Mouse (Mus musculus) gastrocnemius, adult 8-10 months (tissue): Measurements from ENCODE around the gene 3110040N11Rik. TPM values are rescaled to one million over a fixed set of nuclear protein-coding genes. Genes with fewer than 3 reads are reported as not detected.
"Not testable (repeated sequence)": the region's sequence is repeated elsewhere in the genome, so short reads cannot be mapped to it uniquely, and the experiment has no call there.

Experiments used
- DNase-seq, 2 experiments: peaks; one replicate each; pipeline ENCODE4 v3.0.0; 2022; ENCODE audit warnings: low spot score in 2 of 2
- total RNA-seq, 4 experiments: library from RNA; stranded (reverse); gene quantifications; 2 replicates each; pipeline ENCODE4 v1.2.4; 2022

Gene 3110040N11Rik
- 10 to 100 TPM; 20.4 to 26.0 (median 23.4) TPM for total RNA-seq

DNA sequence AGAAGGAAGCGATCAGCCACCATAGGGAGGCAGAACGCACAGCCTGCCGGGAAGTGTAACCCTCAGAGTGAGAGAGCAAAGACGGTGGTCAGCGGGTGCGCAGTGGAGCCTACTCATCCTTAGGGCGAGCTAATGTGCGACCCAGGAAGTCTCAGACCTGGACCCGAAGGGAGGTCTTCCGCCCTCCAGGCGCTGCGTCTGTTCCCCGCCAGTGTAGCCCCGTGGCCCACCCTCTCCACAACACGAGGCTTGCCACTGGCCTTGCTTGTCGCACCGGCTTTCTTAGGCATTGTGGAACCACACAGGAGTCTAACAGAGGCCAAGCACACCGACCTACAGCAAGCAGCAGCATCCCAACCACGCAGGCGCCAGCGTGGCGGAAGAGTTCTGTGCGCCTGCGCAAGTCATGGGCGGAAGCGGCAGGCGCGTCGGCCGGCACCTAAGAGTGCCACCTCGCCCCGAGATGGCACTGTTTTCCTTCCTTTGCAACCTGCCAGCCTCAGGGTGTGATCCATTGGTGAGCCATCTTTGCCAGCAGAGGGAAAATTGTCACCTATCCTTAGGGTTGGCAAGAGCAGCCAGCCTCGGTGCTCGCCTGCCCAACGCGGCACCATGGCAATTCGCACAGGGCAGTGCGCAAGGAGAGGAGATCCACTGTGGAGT is at the start of gene 3110040N11Rik:
Gene 3110040N11Rik, minus strand, starts transcription at position 384 of the 663 bp plus-strand sequence.
- DNase-seq = peak; percentile 49 to 74

DNA sequence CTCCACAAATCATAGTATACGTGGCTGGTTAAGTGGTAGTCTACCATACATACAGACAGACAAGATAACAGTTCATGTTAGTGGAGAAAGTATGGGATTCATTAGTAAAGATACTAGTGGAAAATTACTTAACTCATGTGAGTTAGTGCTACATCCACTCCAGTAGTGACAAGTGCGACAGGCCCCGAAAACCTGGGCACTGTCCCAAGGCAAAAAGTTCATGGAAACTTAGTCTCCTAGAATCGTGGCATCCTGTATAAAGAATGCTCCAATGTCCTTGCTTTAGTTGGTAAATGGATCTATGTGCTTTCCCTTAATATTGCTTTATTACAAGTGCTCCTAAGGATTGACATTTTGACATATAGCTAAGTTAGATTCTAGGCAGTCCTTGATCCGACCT is 48.5 kb upstream of the 3110040N11Rik start:
- DNase-seq = not testable (repeated sequence)

DNA sequence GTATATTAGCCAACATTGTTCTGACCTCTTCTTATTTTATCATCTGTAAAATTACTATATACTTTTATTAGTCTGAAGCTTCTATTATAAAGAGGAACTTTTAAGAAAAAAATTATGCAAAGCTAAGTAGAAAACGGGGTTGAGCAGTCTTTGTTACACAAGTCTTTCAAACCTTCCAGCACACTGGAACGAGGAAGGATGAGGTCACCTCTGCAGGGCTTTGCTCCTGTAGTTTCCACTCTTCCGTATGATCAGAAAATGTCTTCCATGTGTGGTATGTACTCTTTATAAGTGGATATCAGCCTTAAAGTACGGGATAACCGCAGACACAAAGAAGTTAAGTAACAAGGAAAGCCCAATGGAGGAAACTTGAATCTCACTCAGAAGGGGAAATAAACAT is 46.2 kb upstream of the 3110040N11Rik start:
- DNase-seq = no peak

DNA sequence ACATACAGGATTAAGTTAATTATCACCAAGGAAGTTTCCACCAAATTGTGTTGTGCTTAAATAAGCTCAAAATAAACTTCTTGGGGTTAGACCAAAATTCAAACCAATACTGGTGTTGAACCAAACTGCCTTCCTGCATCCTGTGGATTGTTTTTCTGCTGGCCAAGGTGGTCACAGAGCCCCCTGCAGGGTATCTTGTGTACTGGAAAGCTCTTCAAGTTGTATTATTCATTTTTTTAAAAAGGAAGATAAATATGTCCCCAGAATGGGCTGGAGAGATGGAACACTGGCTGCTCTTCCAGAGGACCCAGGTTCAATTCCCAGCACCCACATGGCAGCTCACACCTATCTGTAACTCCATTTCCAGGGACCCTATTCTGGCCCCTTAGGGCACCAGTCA is 45.6 kb upstream of the 3110040N11Rik start:
- no peak for DNase-seq

DNA sequence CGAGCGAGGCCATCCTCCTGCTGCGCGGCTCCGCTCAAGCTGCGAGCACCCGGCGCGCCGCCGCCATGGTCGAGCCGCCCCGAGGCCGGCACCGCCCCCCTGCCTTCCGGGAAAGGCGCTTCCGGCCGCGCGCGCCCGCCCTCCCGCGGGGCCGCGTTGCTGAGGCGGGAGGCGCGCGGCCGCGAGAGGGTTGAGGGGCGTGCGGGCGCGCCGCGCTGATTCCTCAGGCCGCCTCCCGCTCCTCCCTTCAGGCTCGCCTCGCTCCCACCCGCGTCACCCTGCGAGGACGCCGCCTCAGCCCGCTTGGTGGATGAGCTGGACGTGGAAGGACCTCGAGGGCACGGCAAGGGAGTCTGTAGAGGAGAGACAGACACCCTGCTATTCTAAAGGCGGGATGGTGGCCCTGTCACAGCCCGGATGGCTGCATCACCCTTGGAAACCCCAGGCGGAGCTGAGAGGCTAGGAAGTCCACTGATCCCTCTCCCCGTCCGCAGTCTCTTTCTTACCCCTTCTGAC is 40.2 kb upstream of the 3110040N11Rik start, which contains the start of gene Btbd1:
Gene Btbd1, minus strand, starts transcription at position 53 of the 516 bp plus-strand sequence.
- DNase-seq = peak; percentile 65 to 77

DNA sequence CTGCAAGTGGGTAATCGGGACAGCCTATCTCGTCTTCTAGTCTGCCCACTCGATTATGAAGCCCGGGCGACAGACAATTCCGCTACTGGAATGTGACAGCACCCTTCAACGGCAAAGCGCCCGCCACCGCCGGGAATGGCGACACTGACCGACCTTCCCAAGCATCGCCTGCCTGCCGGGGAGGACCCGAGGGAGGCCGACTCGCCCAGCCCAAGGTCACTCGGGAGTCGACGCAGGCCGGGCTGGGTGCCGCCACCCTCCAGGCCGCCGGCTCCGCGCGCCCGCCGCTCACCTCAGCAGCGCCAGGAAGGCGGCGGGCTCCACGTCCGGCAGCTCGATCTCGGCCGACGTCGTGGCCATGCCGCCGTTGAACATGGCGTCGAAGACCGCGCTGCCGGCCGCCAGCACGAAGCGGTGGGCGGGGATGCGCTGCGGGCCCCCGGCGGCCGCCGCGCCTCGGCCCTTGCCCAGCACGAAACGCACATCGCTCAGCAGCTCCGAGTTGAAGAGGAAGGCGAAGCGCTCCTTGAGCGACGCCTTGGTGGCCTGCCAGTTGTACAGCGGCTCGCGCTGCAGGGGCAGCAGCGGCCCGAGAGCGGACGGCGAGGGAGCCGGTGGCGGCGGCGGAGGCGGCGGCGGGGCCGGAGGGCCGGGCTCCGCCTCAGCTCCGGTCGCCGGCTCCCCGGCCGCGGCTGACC is 39.6 kb upstream of the 3110040N11Rik start:
- DNase-seq = peak in 1 of 2 experiments; percentile 41

DNA sequence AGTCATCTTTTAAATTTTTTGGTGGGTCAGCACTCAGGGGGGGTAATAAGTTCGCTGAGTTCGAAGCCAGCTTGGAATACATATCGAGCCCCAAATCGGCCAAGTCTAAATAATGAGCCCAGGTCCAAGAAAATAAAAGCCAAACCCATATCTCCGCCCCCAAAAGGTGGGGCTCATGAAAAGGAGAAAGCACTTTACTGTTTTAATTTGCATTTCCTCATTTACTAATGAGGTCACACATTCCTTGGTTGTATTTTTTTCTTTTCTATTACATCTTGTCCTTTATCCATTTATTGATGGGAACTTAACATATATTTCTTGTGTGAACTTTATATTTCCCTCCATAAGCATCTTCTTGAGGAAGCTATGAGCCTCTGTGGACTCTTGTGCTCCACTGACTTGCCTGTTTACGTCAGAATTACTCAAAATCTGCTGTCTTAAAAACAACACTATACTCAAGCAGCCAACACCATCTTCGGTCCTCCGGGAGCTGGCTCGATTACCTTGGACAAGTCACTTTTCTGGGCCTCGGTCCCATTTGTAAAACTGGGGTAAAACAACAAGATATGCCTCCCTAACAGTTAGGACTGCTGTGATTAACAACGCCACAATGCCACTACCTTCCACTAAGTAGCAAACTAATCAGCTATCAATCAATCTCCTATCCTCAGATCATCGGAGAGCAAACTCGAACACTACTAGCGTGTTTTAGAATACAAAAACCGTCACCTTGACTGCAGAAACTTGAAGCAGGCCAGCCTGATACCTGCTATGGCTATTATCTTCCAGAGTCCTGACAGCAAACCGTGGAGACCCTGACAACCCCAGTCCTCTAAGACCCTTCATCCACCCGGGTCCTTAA is 38.8 kb upstream of the 3110040N11Rik start:
- DNase-seq = no peak

DNA sequence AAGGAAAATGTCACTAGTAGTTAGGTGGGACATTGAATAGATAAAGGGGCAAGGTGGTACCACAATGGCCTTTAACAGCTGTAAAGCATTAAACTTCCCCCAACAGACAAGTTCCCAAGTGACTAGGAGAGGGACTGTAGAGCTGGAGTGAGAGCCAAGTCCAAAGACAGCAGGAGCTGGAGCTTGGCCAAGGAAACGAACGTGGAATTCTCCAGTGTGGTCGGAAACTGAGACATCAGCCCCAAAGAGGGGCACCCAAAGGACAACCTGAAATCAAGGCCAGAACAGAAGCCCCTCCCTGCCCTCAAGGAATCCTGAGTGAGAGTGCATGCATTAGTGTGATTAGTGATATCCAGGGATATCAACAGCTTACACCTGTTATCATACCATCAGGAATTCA is 36.1 kb upstream of the 3110040N11Rik start:
- DNase-seq = no peak

DNA sequence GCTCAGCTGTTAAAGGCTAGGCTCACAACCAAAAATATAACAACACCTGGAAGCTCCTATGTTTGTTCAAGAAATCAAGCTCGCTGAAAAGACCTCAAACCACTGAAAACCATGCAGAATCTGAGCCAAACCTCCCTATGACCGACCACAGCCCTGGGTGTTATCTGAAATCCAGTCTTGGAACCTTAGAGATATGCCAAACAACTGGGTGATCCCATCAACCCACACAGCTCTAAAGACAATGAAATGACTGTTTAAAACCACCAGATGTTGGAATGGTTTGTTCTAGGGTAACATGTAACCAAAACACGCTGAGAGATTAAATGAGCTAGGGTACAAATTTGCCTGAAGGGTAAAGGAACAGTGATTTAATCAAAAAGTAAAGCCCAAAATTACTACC is 35.6 kb upstream of the 3110040N11Rik start:
- DNase-seq = no peak

DNA sequence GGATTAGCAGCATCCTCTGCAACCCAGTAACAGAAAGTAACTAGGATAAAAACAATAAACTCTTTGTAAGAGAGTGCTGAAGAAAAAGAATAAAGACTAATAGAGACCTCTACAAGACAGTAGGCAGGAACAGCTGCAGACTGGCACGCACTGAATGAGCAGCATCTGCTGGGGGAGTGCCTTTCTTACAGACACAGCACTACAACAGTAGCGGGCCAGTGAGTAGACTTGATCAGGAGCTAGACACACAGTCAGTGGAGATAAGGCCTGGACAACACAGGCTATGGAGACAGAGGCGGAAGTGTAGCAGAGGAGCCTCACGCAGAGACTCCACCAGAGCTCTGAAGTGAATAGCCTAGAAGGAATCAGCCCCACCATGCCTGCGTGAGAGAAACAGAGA is 16.8 kb upstream of the 3110040N11Rik start:
- no peak for DNase-seq

DNA sequence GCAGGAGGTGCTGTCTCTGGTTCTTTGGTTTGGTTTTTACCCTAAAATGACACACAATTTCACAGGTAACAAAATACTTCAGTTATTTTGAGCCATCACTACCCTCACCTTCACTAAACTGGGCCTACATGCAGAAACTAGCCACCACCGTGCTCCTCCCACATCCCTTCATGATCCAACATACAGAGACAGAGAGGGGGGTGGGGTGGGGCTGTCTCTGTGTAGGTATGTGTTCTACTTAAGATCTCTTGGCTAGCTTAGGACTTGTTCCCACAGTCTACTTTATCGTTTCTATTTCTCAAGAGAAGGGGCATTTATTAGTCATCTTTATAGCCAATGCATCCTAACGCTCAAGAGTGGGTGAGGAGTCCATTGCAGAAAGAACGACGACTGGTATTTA is 742 bp downstream of the 3110040N11Rik start:
- DNase-seq = no peak

DNA sequence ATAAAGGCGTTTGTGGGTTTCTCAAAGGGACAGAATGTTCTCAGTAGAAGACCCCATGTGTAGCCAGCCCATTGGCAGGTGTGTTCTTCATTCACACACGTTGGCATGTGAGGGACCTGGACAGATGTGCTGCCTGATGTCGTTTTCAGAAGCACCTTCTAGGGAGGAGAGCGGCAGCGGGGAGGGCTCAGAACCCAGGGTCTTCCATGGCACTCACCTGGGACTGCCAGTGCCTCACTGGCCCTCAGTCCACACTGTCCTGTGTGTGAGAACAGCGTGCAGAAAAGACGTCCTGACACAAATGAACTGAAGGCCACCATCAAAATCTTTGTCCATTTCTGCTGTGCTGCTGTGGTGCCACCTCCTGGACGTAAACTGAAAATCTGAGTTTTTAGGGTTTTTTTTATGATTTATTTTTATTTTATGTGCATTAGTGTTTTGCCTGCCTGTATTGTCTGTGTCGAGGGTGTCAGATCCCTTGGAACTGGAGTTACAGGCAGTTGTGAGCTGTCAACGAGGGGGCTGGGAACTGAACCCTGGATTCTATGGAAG is 11.5 kb downstream of the 3110040N11Rik start:
- no peak for DNase-seq

DNA sequence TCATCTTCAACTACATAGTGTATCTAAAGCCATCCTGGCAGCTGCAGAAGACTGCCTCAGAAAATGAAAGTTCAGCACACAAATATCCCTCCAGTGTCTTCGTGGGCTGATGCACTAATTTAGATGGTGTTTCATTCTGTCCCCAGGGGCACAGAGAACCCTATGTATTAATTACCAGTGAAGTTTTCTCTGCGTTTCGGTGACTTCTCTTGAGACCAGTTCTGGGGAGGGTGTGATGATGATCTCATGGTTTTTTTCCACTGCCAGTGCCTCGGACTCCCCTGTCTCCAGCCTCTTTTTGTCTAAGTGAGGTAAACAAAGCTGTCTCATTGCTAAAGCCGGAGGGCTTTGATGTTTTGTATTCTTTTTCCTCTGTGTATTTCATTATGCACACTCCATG is 14.0 kb downstream of the 3110040N11Rik start:
- DNase-seq = no peak

DNA sequence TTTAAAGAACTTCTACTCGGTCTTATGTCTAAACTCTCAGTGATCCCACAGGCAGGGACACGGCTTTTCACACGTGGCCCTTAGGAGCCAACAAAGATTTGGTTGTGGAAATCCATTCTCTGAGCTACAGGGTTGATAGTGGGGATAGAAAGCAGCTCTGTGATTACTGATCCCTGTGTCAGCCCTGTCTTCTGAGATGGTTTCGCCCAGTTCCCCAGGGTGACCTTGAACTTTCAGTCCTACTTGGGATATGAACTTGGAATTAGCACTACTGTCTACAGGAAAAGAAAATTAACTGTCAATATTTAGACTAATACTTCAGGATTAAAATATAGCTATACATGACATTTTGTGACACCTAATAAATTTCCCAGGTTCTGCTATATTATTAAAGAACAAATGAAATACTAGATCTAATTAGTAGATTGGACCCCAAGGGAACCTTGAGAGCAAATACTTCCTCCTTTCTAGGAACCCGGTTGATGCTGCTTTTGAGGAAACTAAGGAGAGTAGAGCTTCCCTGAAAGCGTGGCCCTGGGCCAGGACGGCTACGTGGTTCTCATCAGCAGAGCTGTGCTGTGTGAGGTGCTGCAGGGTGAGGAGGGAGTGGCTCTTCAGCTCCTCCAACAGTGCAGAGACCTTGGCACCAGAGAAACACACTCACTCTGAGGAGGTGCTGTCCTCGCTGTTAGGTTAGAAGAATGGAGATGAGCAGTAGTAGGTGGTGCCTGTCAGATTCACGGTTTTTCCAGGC is 16.3 kb downstream of the 3110040N11Rik start:
- no peak for DNase-seq

DNA sequence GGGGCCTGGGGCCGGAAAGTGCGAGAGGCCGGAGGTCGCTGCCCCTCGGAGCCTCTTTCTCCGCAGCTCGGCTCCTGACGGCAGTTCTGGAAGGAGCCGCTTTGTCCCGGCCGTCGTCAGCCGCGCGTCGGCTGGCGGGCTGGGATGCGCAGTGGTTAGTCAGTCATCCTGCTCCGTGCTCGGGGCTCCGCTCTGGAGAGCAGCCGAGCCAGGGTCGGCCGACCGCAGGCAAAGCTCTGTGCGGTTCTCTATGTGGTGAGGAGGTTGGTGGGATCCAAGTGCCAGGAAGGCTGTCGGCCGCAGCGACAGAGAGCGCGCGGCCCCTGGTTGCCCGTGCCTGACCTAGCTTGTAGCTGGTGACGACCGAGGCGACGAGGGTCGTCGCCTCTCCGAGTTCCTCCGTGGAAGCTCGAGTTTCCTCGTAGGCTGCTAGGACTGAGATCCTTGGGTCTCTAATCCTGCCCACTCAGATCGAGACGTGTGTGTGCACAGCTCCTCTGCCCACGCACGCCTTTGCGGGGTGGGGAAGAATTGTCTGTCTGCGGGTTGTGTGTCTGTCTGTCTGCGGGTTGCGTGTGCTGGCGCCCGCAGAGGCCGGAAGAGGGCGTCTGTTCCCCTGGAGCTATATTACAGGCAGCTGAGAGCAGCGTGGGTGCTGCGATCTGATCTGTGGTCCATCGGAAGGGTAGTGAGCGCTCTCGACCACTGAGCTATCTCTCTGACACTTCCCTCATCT is 26.0 kb downstream of the 3110040N11Rik start:
- no peak for DNase-seq

DNA sequence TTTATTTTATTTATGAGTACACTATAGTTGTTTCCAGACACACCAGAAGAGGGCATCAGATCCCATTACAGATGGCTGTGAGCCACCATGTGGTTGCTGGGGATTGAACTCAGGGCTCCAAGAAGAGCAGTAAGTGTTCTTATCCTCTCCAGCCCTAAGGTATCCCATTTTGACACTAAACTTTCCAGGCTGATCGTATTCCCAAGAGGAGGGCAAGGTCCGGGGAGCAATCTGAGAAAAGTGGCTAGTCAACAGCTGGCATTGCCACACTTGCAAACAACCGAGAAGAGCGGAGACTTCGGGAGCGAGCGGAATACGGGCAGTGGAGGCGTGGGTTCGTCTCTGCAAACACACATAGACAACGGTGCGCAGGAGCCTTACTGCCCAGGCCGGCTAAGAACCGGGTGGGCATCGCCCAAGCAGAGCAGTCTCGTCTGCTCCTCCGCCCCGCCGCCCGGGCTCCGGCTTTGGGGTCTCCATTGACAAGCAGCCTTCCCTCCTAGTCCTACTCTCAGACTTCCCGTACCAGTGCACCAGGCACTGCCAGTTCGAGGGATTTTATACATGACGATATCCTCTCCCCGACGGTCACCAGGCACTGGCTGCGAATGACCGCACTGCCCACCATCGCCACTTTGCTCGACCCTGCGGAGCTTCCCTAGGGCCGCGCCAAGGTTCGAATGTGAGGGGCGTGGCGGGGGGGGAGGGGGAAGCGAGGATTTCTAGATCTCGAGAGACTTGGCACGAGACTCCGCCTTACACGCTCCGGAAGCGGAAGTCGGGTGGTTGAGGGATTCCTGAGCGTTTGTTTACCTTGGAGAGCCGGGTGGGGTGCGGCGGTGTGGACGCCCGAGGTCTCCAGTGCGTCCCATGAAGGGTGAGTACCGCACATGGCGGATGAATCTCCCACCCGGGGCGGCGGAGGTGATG is 26.8 kb downstream of the 3110040N11Rik start, which contains the start of gene Ramac:
Gene Ramac, plus strand, starts transcription at position 746 of the 930 bp plus-strand sequence.
- peak; percentile 61 to 76 for DNase-seq

DNA sequence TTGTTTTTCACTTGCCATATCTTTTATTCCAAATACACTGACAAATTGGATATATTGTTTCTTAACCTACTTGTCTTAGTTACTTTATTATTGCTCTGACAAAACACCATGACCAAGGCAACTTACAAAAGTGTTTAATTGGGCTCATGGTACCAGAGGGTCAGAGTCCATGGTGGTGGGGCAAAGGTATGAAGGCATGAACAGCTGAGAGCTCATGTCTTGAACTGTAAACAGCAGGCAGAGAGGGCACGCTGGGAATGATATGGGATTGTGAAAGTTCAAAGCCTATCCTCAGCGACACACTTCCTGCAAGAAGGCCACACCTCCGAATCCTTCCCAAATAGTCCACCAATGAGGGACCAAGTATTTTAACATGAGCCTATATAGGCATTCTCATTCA is 41.3 kb downstream of the 3110040N11Rik start:
- no peak for DNase-seq

DNA sequence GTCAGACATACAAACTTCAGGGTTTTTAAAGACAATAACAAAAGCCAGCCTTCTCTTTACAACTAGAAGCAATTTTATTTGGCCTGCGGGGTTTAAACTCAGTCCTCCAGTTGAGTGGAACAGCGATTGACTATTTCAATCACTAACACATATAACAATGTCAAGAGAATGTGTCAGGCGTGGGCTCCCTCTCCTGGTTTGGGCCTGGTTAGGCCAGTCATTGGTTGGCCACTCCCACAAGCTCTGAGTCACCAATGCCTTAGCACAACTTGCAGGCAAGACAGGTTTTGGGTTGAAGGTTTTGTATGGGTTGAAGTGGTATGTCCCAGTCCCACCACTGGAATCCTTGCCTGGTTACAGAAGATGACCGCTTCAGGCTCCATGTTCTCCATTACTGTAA is 45.1 kb downstream of the 3110040N11Rik start:
- peak in 1 of 2 experiments; percentile 4 for DNase-seq

DNA sequence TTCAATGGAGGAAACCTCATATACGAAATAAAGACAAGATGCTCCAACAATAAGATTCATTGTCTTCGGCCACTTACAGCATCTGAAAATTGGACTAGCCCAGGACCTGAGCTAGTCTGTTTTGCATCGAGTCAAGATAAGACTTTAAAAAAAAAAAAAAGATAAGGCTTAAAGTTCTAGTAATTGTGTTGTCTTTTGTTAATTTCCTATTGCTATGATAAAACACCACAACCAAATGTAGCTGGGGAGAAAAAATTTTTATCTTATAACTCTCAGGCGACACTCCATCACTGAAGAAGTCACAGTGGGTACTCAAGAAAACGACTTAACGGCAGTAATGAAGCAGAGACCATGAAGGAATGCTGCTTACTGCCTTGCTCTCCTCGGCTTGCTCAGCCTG is 49.3 kb downstream of the 3110040N11Rik start:
- no peak for DNase-seq
